Mouse (Mus musculus): ENCODE data around the gene D1Ertd622e.
"Not testable (repeated sequence)": the region's sequence is repeated elsewhere in the genome, so short reads cannot be mapped to it uniquely, and the experiment has no call there.

The D1Ertd622e gene

GRCm38 (mm10) chr1:97583085-97583484 lies 78.8 kb downstream of the D1Ertd622e start:
- DNase-seq (ENCODE audit: low read depth, low spot score): no peak

- not testable (repeated sequence) for DNase-seq (ENCODE audit: low read depth, low spot score)
Observed at GRCm38 (mm10) chr1:97580680-97581079, 81.2 kb downstream of the D1Ertd622e start.

GRCm38 (mm10) chr1:97580270-97580669 lies 81.6 kb downstream of the D1Ertd622e start:
- peak; percentile 96 for DNase-seq (ENCODE audit: low read depth, low spot score)

GRCm38 (mm10) chr1:97578025-97578417 lies 83.9 kb downstream of the D1Ertd622e start:
- DNase-seq (ENCODE audit: low read depth, low spot score): no peak

DNA sequence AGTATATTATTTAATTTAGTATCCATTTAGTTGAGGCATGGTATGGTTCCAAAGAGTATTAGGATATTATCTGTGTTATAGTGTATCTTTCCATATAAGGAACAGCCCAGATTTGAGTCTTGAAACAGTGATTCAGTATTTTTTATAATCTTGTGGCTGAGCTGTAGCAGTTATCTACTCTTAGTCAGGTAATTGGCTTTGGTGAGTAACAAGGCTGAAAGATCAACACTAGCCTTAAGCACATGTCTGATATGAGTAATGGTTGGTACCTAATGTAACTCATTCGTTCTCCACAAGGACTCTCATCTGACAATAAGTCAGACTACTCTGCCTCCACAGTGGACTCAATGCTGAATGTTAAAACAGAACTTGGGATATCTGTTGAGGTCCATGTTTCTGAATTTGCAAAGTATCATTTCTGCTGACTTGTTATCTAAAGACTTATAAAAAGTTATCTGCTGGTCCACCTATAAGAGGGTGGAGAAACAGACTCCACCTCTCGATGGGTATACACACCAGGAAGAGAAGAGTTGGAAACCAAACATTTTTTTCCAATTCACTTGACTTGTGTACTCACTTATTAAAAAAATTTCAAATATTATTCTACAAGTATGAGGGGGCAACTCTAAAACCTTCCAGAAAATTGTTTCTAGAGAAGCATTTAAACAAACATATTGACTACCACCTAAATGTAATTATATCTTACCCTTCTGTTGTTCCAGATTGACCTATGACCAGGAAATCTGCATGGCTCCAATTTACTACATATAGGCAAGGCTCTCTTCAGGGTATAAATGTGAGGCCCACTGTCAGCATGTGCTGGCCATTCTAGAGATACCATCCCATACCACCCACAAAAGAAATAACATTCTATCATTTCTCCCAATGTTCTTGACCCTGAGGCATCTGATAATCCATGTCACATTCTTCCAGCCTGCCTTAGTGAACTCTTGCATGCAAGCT lies 84.5 kb downstream of the D1Ertd622e start:
- DNase-seq (ENCODE audit: low read depth, low spot score): no peak

DNA sequence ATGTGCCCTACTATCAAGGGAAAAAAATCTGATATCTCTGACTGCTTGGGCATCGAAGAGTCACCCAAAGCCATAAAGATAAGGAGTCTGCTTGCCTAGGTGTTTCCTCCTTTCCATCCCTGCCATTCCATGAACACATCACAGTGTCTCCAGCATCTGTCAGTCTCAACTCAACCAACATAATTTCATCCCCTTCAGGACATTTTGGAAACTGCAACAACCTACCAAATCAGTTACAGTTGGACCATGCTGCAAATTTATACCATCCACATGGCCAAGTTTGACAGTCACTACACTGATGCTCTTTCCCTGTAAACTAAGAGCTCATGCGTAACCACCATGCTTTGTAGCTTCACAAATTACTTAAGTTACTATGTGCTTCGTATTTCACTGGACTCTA lies 85.3 kb downstream of the D1Ertd622e start:
- DNase-seq (ENCODE audit: low read depth, low spot score): no peak

GRCm38 (mm10) chr1:97570814-97571213 lies 91.1 kb downstream of the D1Ertd622e start:
- DNase-seq (ENCODE audit: low read depth, low spot score): no peak

GRCm38 (mm10) chr1:97567956-97568355 lies 93.9 kb downstream of the D1Ertd622e start:
- no peak for DNase-seq (ENCODE audit: low read depth, low spot score)

DNA sequence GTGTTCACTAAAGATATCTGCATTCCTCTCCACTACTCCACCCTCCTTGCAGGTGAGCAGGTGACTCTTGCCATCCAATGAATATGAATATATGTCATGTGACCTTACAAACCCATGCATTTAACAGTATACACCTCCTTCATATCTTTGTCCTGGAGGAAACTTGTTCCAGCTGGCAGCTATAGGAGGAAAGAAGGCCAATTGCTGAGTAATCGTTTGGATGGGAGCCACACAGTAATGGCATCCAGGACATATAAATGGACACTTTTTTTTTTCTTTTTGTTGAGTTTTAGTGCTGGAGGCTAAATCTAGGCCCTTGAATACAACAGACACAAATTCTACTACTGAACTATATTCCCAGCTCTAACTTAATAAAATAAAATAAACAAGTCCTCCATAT lies 97.2 kb downstream of the D1Ertd622e start:
- no peak for DNase-seq (ENCODE audit: low read depth, low spot score)

GRCm38 (mm10) chr1:97562867-97563266 lies 99.0 kb downstream of the D1Ertd622e start:
- DNase-seq (ENCODE audit: low read depth, low spot score): no peak
